Mouse (Mus musculus) adrenal gland, adult 2 months (tissue): Measurements from ENCODE around the gene Capzb. TPM values are rescaled to one million over a fixed set of nuclear protein-coding genes. Genes with fewer than 3 reads are reported as not detected.
A peak's percentile ranks its signal among the peaks of the same experiment; 100 is the strongest.

ENCODE experiments used
- DNase-seq: peaks from one replicate; pipeline ENCODE4 v3.0.0; 2021
- microRNA-seq, 2 experiments: library from miRNA; unstranded; fragments of <30 nt; microRNA quantifications; one replicate each; pipeline ENCODE4 v1.2.0; 2021
- polyA plus RNA-seq: library from polyadenylated mRNA; depleted of rRNA; stranded (reverse); fragments of >200 nt; gene quantifications from 2 replicates; pipeline ENCODE4 v1.2.3, GENCODE M21; 2012; rRNA removed
- total RNA-seq, 2 experiments: library from RNA; stranded (reverse); gene quantifications; 2 replicates each; pipeline ENCODE4 v1.2.3; 2021

The Capzb gene
- total and polyA plus RNA-seq, 3 experiments = 140 to 392 (median 312) TPM

DNA sequence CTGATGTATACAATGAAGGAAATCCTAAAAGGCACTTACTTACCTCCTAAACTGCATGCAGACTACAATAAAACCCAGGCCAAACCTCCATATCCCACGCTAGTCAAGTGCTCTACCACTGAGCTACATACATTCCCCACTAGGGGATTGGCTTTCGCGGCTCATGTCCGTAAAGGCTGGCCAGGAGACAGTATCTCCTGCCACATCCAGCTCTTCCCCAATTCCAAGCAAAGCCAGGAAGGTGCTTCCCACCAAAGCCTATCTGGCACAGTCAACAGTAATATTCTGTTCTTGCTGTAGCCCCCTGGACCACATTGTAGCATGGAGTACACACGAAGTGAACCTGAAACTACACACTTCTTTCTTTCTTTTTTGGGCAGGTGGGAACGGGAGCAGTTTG, 117.0 kb downstream of the Capzb start:
- no peak for DNase-seq

- peak; percentile 99 for DNase-seq
These were observed 117.6 kb downstream of the Capzb start, which contains the start of the genes Pqlc2 and Akr7a5 for GRCm38 (mm10) chr4:139310171-139310898. TSS of gene Pqlc2 (minus strand) at chr4:139310708. TSS of gene Akr7a5 (plus strand) at chr4:139310744.

GRCm38 (mm10) chr4:139310899-139311701, 118.4 kb downstream of the Capzb start:
- no peak for DNase-seq

DNA sequence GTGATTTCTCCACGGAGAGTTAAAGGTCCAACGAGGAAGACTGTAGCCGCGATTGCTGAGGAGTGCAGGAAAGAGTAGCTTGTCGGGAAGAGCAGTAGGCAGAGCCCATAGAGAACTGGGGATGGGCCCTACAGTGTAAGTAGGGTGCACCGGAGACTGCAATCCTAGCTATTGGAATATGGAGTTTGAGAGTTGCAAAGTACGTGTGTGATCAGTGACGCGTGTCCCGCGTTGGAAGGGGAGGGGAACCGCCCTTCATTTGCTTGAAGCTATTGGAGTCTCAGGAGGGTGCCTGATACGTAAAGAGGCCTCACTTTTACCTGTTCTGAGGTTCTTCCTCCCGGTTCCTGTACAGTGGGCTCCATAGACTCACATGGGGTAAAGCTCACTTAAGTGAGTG, 119.0 kb downstream of the Capzb start:
- DNase-seq = no peak

DNA sequence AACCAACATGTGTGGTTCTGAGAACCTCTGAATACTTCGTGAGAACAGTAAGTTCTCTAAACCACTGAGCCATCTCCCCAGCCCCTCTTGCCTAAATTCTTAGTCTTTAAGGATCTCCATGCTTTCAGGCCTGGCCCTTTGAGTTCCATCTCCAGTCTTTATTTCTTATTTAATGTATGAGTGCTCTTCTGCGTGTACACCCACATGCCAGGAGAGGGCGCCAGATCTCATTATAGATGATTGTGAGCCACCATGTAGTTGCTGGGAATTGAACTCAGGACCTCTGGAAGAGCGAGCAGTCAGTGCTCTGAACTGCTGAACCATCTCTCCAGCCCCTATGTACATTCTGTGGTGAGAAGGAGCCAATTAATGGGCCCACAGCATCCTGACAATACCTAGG, 119.9 kb downstream of the Capzb start:
- DNase-seq = no peak

DNA sequence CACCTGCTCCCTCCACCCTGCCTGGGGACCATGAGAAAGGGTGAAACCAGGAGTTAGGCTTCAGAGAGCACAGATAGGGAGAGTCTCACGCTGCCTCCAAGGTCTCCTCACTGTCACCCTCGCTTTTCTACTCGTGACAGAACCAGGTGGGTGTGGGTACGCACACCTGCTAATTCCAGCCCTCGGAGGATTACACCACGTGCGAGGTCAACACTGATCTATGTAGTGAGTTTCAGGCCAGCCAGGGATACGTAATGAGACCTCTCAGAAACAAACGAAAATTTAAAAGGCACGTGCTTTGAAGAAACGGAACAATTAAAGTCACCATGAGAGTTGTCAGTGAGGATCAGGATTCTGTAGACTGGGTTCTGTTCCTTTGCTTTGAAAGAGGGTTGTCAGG, 125.8 kb downstream of the Capzb start:
- no peak for DNase-seq

GRCm38 (mm10) chr4:139319740-139320139, 127.0 kb downstream of the Capzb start:
- DNase-seq = no peak

GRCm38 (mm10) chr4:139330605-139331004, 137.9 kb downstream of the Capzb start:
- peak; percentile 84 for DNase-seq

- no peak for DNase-seq
These were observed 142.1 kb downstream of the Capzb start for GRCm38 (mm10) chr4:139334631-139335295.

GRCm38 (mm10) chr4:139335507-139335906, 142.8 kb downstream of the Capzb start:
- no peak for DNase-seq

DNA sequence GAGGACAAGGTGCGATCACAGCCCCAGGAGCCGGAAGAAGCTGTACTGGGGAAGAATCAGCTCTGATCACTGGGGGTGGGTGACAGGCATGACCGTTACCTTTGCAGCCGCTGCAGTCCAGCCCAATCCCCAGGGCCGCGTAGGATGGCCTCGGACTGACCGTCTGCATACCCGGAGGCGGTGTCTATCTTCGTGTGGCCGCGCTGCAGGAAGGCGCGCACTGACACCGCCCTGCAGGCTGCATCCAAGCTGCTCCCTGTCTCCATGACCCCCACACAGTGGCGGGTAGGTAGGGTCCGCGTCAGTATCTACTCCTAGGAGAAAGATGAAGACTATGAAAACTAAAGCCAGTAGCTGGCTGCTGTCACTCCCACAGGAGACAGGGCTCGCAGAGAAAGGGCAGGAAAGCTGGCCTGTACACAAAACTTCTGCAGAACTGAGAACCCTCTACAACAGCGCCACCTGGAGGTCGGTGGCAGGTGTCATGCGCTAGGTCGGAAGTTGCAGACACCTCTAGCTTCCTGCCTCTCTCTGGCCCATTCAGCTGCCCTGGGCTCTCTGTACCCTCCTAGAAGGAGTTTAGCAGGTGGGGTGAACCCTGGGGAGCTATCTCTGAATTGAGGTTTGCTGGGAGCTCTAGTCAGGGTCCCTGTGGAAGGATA, 144.3 kb downstream of the Capzb start:
- DNase-seq = peak; percentile 83

DNA sequence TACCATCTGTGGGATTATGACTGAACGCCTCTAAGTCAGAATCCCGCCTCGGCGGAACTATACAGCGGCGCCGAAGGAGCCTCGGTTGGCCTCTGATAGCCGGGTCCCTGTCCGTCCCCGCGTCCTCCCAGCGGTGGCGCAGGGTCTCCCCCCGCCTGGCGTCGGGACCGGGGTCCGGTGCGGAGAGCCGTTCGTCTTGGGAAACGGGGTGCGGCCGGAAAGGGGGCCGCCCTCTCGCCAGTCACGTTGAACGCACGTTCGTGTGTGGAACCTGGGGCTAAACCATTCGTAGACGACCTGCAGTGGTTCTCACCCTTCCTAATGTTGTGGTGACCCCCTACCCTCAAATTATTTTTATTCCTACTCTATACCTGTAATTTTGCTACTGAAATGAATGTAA, 145.4 kb downstream of the Capzb start:
- DNase-seq = no peak

- peak; percentile 25 for DNase-seq
These were observed 148.1 kb downstream of the Capzb start for GRCm38 (mm10) chr4:139340835-139341234.

Small RNA genes lying within 50 kb of the gene (microRNA-seq; reads per million reads assigned to microRNA genes)
- 0 to 0.41 reads per million in 2 experiments for gene Gm24245
- gene Gm25732 = 0 to 1.3 reads per million in 2 experiments

Other genes with a start within 250 kb of the Capzb start
- gene Rnf186, start 225.8 kb upstream of the Capzb start, total RNA-seq = not detected
- gene Rnf186, start 225.8 kb upstream of the Capzb start, polyA plus RNA-seq = 0.10 TPM in 1 of 2 replicates, not detected in the other
- gene Tmco4, start 220.0 kb upstream of the Capzb start, total RNA-seq = 10 to 100 TPM; 13.2 to 17.0 TPM
- 14.4 and 15.4 TPM in 2 replicates for gene Tmco4, start 220.0 kb upstream of the Capzb start, polyA plus RNA-seq
- under 1 TPM; 0.14 to 0.41 TPM for gene Htr6, start 117.3 kb upstream of the Capzb start, total RNA-seq
- 1.1 and 1.3 TPM in 2 replicates for gene Htr6, start 117.3 kb upstream of the Capzb start, polyA plus RNA-seq
- gene Nbl1, start 99.9 kb upstream of the Capzb start, total RNA-seq = 10 to 100 TPM; 44.0 to 64.4 TPM
- 135 and 182 TPM in 2 replicates for gene Nbl1, start 99.9 kb upstream of the Capzb start, polyA plus RNA-seq
- gene Minos1, start 61.8 kb upstream of the Capzb start, total RNA-seq = 100 to 1,000 TPM; 333 to 412 TPM
- 26.7 and 38.9 TPM in 2 replicates for gene Minos1, start 61.8 kb upstream of the Capzb start, polyA plus RNA-seq
- 1 to 10 TPM; 9.2 to 9.5 TPM for gene Pqlc2, start 117.8 kb downstream of the Capzb start, total RNA-seq
- 28.2 and 30.1 TPM in 2 replicates for gene Pqlc2, start 117.8 kb downstream of the Capzb start, polyA plus RNA-seq
- gene Akr7a5, start 117.8 kb downstream of the Capzb start, total RNA-seq = 10 to 100 TPM; 59.7 to 61.3 TPM
- gene Akr7a5, start 117.8 kb downstream of the Capzb start, polyA plus RNA-seq = 131 and 157 TPM in 2 replicates
- 10 to 100 TPM; 54.1 to 70.6 TPM for gene Mrto4, start 159.7 kb downstream of the Capzb start, total RNA-seq
- 13.8 and 18.3 TPM in 2 replicates for gene Mrto4, start 159.7 kb downstream of the Capzb start, polyA plus RNA-seq
- gene Emc1, start 159.7 kb downstream of the Capzb start, total RNA-seq = 10 to 100 TPM; 50.3 to 61.3 TPM
- 42.1 and 53.3 TPM in 2 replicates for gene Emc1, start 159.7 kb downstream of the Capzb start, polyA plus RNA-seq
- gene Ubr4, start 159.7 kb downstream of the Capzb start, total RNA-seq = 100 to 1,000 TPM; 123 to 184 TPM
- gene Ubr4, start 159.7 kb downstream of the Capzb start, polyA plus RNA-seq = 174 and 180 TPM in 2 replicates